Mouse (Mus musculus) heart, embryonic 14.5 days (tissue): ENCODE results near the gene Iqcc. TPM values are rescaled to one million over a fixed set of nuclear protein-coding genes. Genes with fewer than 3 reads are reported as not detected.

Experiments
- ATAC-seq: fragments of 200-750 bp; cut with Nextera tagmentation; 2 replicates; pipeline ENCODE4 v1.8.0; 2017; ENCODE audit warnings: low read depth, moderate TSS enrichment; ENCODE audit not compliant: insufficient number of reproducible peaks, insufficient read depth, low FRiP score
- H3K27ac ChIP-seq, 2 experiments: fragments of 200-500 bp in 1 of 2; fragments of 300-500 bp in 1 of 2; sonication (generic) in 1 of 2; replicated peaks in 1 of 2; 2 replicates each; pipeline ENCODE4 v1.5.1; 2012 to 2014; ENCODE audit warnings: low read depth in 2 of 2, low read length in 2 of 2, control low read depth in 1 of 2, mild to moderate bottlenecking in 1 of 2, mixed read lengths in 1 of 2; ENCODE audit not compliant: control insufficient read depth in 1 of 2, insufficient read depth in 1 of 2
- H3K27me3 ChIP-seq: fragments of 300-500 bp; sonication (generic); 2 replicates; pipeline ENCODE4 v1.6.1; 2014; ENCODE audit warnings: mild to moderate bottlenecking, low read length, control low read depth; ENCODE audit not compliant: control insufficient read depth, insufficient read depth
- H3K36me3 ChIP-seq: fragments of 300-500 bp; sonication (generic); 2 replicates; pipeline ENCODE4 v1.6.1; 2014; ENCODE audit warnings: mild to moderate bottlenecking, control low read depth, low read length, mixed read lengths; ENCODE audit not compliant: control insufficient read depth, insufficient read depth
- H3K4me1 ChIP-seq, 2 experiments: fragments of 200-500 bp in 1 of 2; fragments of 300-500 bp in 1 of 2; sonication (generic) in 1 of 2; 2 replicates each; pipeline ENCODE4 v1.6.1; 2012 to 2014; ENCODE audit warnings: low read length in 2 of 2, control low read depth in 1 of 2, mixed read lengths in 1 of 2; ENCODE audit not compliant: control insufficient read depth in 2 of 2, insufficient read depth in 2 of 2
- H3K4me2 ChIP-seq: fragments of 300-500 bp; sonication (generic); 2 replicates; pipeline ENCODE4 v1.6.1; 2014; ENCODE audit warnings: mild to moderate bottlenecking, low read length
- H3K4me3 ChIP-seq, 2 experiments: fragments of 200-500 bp in 1 of 2; fragments of 300-500 bp in 1 of 2; sonication (generic) in 1 of 2; 2 replicates each; pipeline ENCODE4 v1.5.1; 2012 to 2014; ENCODE audit warnings: low read length in 2 of 2, mild to moderate bottlenecking in 2 of 2, control low read depth in 1 of 2, low read depth in 1 of 2, moderate library complexity in 1 of 2; ENCODE audit not compliant: control insufficient read depth in 1 of 2, insufficient read depth in 1 of 2
- H3K9ac ChIP-seq: fragments of 300-500 bp; sonication (generic); 2 replicates; pipeline ENCODE4 v1.6.1; 2014; ENCODE audit warnings: mild to moderate bottlenecking, low read length
- H3K9me3 ChIP-seq: fragments of 300-500 bp; sonication (generic); 2 replicates; pipeline ENCODE4 v1.6.1; 2016; ENCODE audit warnings: low read length, control low read depth; ENCODE audit not compliant: control insufficient read depth
- WGBS: fragments of 180-500 bp; shearing (Covaris S2); extraction: QIAGEN DNeasy Blood & Tissue Kit; methylation state at CpG from one replicate; pipeline ENCODE4 v1.1.7; 2014; 5-methylcytosine and 5-hydroxymethylcytosine counted together
- polyA plus RNA-seq: library from polyadenylated mRNA; unstranded; fragments of >200 nt; fragmentation: Nextera tagmentation; extraction: Ambion mirVana; gene quantifications from 2 replicates; pipeline ENCODE4 v1.2.1, GENCODE M21; 2014

Gene Iqcc
- polyA plus RNA-seq, 1 experiment from 2014 or later = 25.1 TPM

GRCm38 (mm10) chr4:129621283-129621841, 2.5 kb upstream of the Iqcc start:
- H3K4me2 ChIP-seq = peak overlapping the region; percentile 32
- ATAC-seq = no peak
- H3K4me1 ChIP-seq = peaks cover 22 to 30% of the 10 kb centered on the region in 2 experiments; a peak in 3 of 4 replicates
- peak overlapping the region; percentile 24 to 62 for H3K27ac ChIP-seq
- no peaks in the 10 kb centered on the region for H3K27me3 ChIP-seq
- H3K9me3 ChIP-seq = no peaks in the 10 kb centered on the region
- peaks cover 22% of the 10 kb centered on the region for H3K36me3 ChIP-seq
- WGBS = 64% methylated on average over 8 of the region's 8 CpGs
- H3K4me3 ChIP-seq = no peak overlapping the region
- no peak overlapping the region for H3K9ac ChIP-seq

- Histone ChIP-seq H3K27me3 (no peaks in the 10 kb centered on the region), H3K9ac (peak overlapping the region; percentile 8; the same call in 1 of the 2 replicates), H3K9me3 (no peaks in the 10 kb centered on the region), H3K36me3 (peaks cover 24% of the 10 kb centered on the region), H3K4me2 (peak overlapping the region; percentile 32), H3K4me3 (no peak overlapping the region), H3K4me1 (peaks cover 22 to 29% of the 10 kb centered on the region in 2 experiments; a peak in 3 of 4 replicates), H3K27ac (peak overlapping the region in 1 of 2 experiments; percentile 62)
- 81% methylated on average over 11 of the region's 11 CpGs for WGBS
- no peak for ATAC-seq
These were observed 1.8 kb upstream of the Iqcc start for GRCm38 (mm10) chr4:129620419-129621282.

- ATAC-seq = no peak
- WGBS = 95% methylated on average over 5 of the region's 5 CpGs
These were observed 868 bp downstream of the Iqcc start for GRCm38 (mm10) chr4:129618031-129618430.

DNA sequence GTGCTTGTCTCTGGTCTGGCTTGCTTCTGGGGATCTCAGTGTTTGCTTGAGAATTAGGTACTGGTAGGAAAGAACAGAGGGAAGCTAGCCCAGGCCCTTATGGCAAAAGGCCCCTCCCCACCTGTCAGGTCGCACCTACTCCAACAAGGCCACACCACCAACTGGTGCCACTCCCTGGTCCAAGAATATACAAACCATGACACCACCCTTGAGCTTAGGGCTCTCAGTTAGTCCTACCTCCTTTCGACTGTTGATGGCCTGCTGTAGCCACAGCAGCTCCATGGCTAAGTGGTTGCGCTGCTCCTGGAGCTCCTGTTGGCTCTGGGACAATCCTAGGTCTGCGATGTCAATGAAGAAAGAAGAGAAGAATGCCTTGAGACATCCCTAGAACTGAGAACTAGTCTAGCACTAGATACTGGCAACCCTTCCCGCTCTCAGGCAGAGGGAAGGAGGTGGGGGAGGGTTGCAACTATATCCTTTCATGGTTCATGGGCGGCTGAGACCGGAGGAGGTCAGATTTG, 1.7 kb downstream of the Iqcc start:
- no peak overlapping the region for H3K4me2 ChIP-seq
- no peak for ATAC-seq
- H3K4me1 ChIP-seq = peaks cover 8 to 16% of the 10 kb centered on the region in 2 experiments; a peak in 3 of 4 replicates
- no peak overlapping the region for H3K4me3 ChIP-seq
- WGBS = 94% methylated on average over 7 of the region's 7 CpGs
- H3K9me3 ChIP-seq = no peaks in the 10 kb centered on the region
- H3K27ac ChIP-seq = no peak overlapping the region
- H3K27me3 ChIP-seq = no peaks in the 10 kb centered on the region
- H3K36me3 ChIP-seq = peaks cover 27% of the 10 kb centered on the region
- H3K9ac ChIP-seq = no peak overlapping the region

More at GRCm38 (mm10) chr4:129618031-129618430, 868 bp downstream of the Iqcc start:
- H3K27ac ChIP-seq = peak overlapping the region in 1 of 2 experiments; percentile 82; a peak in 1 of 4 replicates
- H3K36me3 ChIP-seq = peaks cover 27% of the 10 kb centered on the region
- H3K4me3 ChIP-seq = peak overlapping the region; percentile 66 to 71
- peak overlapping the region; percentile 94 for H3K4me2 ChIP-seq
- H3K9ac ChIP-seq = peak overlapping the region; percentile 86
- H3K27me3 ChIP-seq = no peaks in the 10 kb centered on the region
- H3K4me1 ChIP-seq = peaks cover 16 to 24% of the 10 kb centered on the region in 2 experiments
- no peaks in the 10 kb centered on the region for H3K9me3 ChIP-seq

DNA sequence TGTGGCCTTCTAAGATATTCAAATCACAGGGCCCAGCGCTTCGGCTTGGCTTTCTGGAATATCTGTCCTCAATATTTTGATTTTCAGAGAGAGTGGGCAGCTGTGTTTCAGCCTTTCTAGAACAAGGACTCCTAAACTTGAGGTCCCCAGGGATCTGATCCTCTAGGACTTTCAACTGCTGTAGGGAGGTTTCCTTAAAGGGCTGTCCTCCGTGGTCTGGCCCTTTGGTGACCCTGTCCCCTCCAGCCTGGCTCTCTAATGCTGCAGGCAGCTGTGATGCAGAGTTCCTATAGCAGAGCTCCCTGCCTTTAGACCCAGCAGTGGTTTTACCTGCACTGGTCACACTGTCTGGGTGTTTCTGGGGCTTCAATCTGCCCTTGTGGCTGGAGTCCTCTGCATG, 2.3 kb downstream of the Iqcc start:
- Histone ChIP-seq H3K36me3 (peaks cover 27% of the 10 kb centered on the region), H3K4me3 (no peak overlapping the region), H3K9me3 (no peaks in the 10 kb centered on the region), H3K27me3 (no peaks in the 10 kb centered on the region), H3K4me1 (peaks cover 8 to 16% of the 10 kb centered on the region in 2 experiments; a peak in 3 of 4 replicates), H3K27ac (no peak overlapping the region), H3K9ac (no peak overlapping the region), H3K4me2 (no peak overlapping the region)
- ATAC-seq = no peak
- WGBS = 90% methylated on average over 3 of the region's 3 CpGs

GRCm38 (mm10) chr4:129615801-129616290, 3.1 kb downstream of the Iqcc start:
- 86% methylated on average over 9 of the region's 9 CpGs for WGBS
- Histone ChIP-seq H3K4me1 (peaks cover 8 to 16% of the 10 kb centered on the region in 2 experiments; a peak in 3 of 4 replicates), H3K4me2 (no peak overlapping the region), H3K9ac (no peak overlapping the region), H3K36me3 (peaks cover 27% of the 10 kb centered on the region), H3K4me3 (no peak overlapping the region), H3K9me3 (no peaks in the 10 kb centered on the region), H3K27me3 (no peaks in the 10 kb centered on the region), H3K27ac (no peak overlapping the region)
- no peak for ATAC-seq

DNA sequence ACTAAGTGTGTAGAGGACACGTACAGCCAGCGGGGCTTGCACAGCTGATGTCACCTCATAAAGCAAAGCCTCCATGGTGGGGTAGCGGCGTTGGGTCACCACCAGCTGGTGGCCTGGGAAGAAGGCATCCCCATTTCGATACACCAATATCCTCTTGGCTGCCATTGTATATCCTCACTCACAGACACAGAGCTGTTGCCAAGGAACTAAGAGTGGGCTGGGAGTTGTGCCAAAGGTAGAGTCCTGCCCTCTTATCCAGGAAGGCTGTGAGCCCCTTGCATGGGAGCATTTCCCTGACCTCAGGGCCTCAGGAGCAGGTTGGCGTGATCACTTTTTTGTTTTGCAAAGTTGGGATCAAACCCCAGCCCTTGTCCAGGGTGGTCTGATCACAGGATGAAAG, 4.8 kb downstream of the Iqcc start, which contains the start of gene Dcdc2b:
Dcdc2b (minus strand) TSS at position 165 of the 400 bp plus-strand sequence.
- H3K4me3 ChIP-seq = no peak within 1 kb of the TSS
- WGBS = 71% methylated on average over 6 of the region's 6 CpGs
- H3K4me2 ChIP-seq = no peak within 1 kb of the TSS
- no peak within 1 kb of the TSS for H3K9ac ChIP-seq
- H3K4me1 ChIP-seq = peaks cover 8 to 16% of the 10 kb centered on the region in 2 experiments; a peak in 3 of 4 replicates
- H3K36me3 ChIP-seq = peaks cover 23% of the 10 kb centered on the region
- no peaks in the 10 kb centered on the region for H3K9me3 ChIP-seq
- ATAC-seq = no peak
- no peaks in the 10 kb centered on the region for H3K27me3 ChIP-seq
- 0 out of 4 replicates have a peak within 1 kb of the TSS, but pooled peaks have one; percentile 14 to 39 for H3K27ac ChIP-seq
